ENCODE assay signal across 25 mouse cellular contexts in the genomic region with DNA sequence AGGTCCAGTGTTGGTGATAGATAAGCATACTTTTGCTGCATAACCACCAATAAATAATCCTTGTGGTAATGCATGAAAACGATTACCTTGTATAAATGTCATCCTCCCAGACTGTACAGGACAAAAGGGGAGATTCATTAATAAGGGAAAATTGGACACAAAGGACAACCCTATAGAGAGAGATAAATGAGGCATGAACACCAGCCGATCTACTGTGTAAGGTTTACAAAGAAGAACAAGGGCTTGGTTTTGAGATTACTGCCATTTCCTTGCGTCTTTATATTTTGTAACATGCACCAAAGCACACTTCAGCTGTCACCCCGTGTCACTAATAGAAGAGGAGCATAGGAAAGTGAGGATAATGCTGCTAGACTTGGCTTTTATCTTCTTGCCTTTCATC.
"Had no signal": no experiment of that assay in that cellular context is flagged by ENCODE, and none has a peak within 500 bp of the region (broad histone marks: within the 10 kb centered on the region; RNA-seq: fewer than 3 reads in every experiment).

No protein-coding gene starts in this region.

- H3K36me3 ChIP-seq: heart, embryonic 13.5 days; heart, embryonic 15.5 days; hindbrain, embryonic 13.5 days; hindbrain, embryonic 15.5 days; kidney, embryonic 15.5 days; limb, embryonic 13.5 days; limb, embryonic 15.5 days had no signal

- H3K9me3 ChIP-seq: heart, embryonic 13.5 days; heart, embryonic 15.5 days; hindbrain, embryonic 13.5 days; hindbrain, embryonic 15.5 days; kidney, embryonic 15.5 days; limb, embryonic 15.5 days had no signal

- H3K27ac ChIP-seq: heart, adult 2 months; heart, embryonic 13.5 days; heart, embryonic 15.5 days; hindbrain, embryonic 13.5 days; hindbrain, embryonic 15.5 days; hindbrain, postnatal 0 days; kidney, embryonic 15.5 days; kidney, postnatal 0 days; limb, embryonic 13.5 days; limb, embryonic 15.5 days had no signal

- H3K4me3 ChIP-seq: heart, adult 2 months; heart, embryonic 13.5 days; heart, embryonic 15.5 days; hindbrain, embryonic 13.5 days; hindbrain, embryonic 15.5 days; kidney, embryonic 15.5 days; limb, embryonic 13.5 days; limb, embryonic 15.5 days had no signal

- H3K27me3 ChIP-seq: heart, embryonic 13.5 days; heart, embryonic 15.5 days; hindbrain, embryonic 15.5 days; kidney, embryonic 15.5 days; limb, embryonic 15.5 days had no signal

- H3K4me2 ChIP-seq: heart, embryonic 11.5 days; heart, embryonic 13.5 days; heart, embryonic 15.5 days; hindbrain, embryonic 13.5 days; hindbrain, embryonic 15.5 days; kidney, embryonic 15.5 days; limb, embryonic 13.5 days; limb, embryonic 15.5 days had no signal

- H3K4me1 ChIP-seq: heart, embryonic 13.5 days; heart, embryonic 15.5 days; limb, embryonic 13.5 days; limb, embryonic 15.5 days had no signal

- DNase-seq: gastrocnemius, postnatal 14 days; gastrocnemius, postnatal 36 days; heart, adult 11 months; heart, adult 2 months; heart, postnatal 14 days; heart, postnatal 36 days; kidney, adult 11 months; kidney, adult 2 months; kidney, adult 9 months; kidney, postnatal 14 days; kidney, postnatal 36 days; layer of hippocampus, adult 9-11 months; layer of hippocampus, postnatal 36 days; left cerebral cortex, postnatal 4 days had no signal

- ATAC-seq: hindbrain, postnatal 0 days; intestine, embryonic 16.5 days had no signal

- H3K9ac ChIP-seq: heart, embryonic 13.5 days; heart, embryonic 15.5 days; hindbrain, embryonic 13.5 days; hindbrain, embryonic 15.5 days; kidney, embryonic 15.5 days; limb, embryonic 13.5 days; limb, embryonic 15.5 days had no signal
